ENCODE assay signal across 8 mouse cellular contexts in genomic region chrX:167382047-167382853, GRCm38 (mm10). TPM values are rescaled to one million over a fixed set of nuclear protein-coding genes. Genes with fewer than 3 reads are reported as not detected.
DNase-seq lines count a peak whose midpoint lies in the region; ATAC-seq and TF ChIP-seq lines count a peak whose summit lies in the region.

Gene Prps2, minus strand, starts transcription at chrX:167382749.

- TF ChIP-seq EP300 in liver, postnatal 0 days (IDR thresholded peaks at IDR 0.05; ENCODE audit: low read depth) = no peak

- DNase-seq in CD8-positive naive resting alpha-beta T cell, adult 2 months (ENCODE audit: low read depth in 2 of 2, low spot score in 2 of 2) = peak; percentile 16 to 30
- DNase-seq in brain, embryonic 18.5 days (ENCODE audit: low read depth, low spot score) = peak; percentile 14
- peak; percentile 40 to 72 for DNase-seq in kidney, postnatal 36 days
- DNase-seq in liver, postnatal 0 days = peak; percentile 55
- DNase-seq in telencephalon, adult 2 months (ENCODE audit: low read depth, low spot score) = peak; percentile 43

- H3K9me3 ChIP-seq in forebrain, embryonic 12.5 days = no peaks in the 10 kb centered on the region
- no peaks in the 10 kb centered on the region for H3K9me3 ChIP-seq in heart, embryonic 16.5 days (replicated peaks; ENCODE audit: control insufficient read depth, low read length)
- no peaks in the 10 kb centered on the region for H3K9me3 ChIP-seq in liver, postnatal 0 days (ENCODE audit: low read length)
- no peaks in the 10 kb centered on the region for H3K9me3 ChIP-seq in neural tube, embryonic 13.5 days

- 20% methylated on average over 45 of the region's 47 CpGs for WGBS in forebrain, embryonic 12.5 days
- WGBS in heart, embryonic 16.5 days = 16% methylated on average over 44 of the region's 47 CpGs
- 13% methylated on average over 39 of the region's 47 CpGs for WGBS in liver, postnatal 0 days (ENCODE audit: insufficient replicate concordance)
- WGBS in neural tube, embryonic 13.5 days = 22% methylated on average over 40 of the region's 47 CpGs

- H3K9ac ChIP-seq in forebrain, embryonic 12.5 days = peak within 1 kb of the TSS; percentile 58
- peak within 1 kb of the TSS; percentile 80 for H3K9ac ChIP-seq in heart, embryonic 16.5 days (ENCODE audit: low read length)
- peak within 1 kb of the TSS; percentile 50 for H3K9ac ChIP-seq in liver, postnatal 0 days (replicated peaks)
- peak within 1 kb of the TSS; percentile 66 for H3K9ac ChIP-seq in neural tube, embryonic 13.5 days

- peak within 1 kb of the TSS; percentile 53 for H3K4me3 ChIP-seq in forebrain, embryonic 12.5 days (replicated peaks)
- peak within 1 kb of the TSS; percentile 73 for H3K4me3 ChIP-seq in heart, embryonic 16.5 days (ENCODE audit: low read length)
- peak within 1 kb of the TSS; percentile 57 for H3K4me3 ChIP-seq in liver, postnatal 0 days (ENCODE audit: low read depth, low read length)
- peak within 1 kb of the TSS; percentile 55 for H3K4me3 ChIP-seq in neural tube, embryonic 13.5 days

- peaks cover 55% of the 10 kb centered on the region for H3K27me3 ChIP-seq in forebrain, embryonic 12.5 days
- H3K27me3 ChIP-seq in heart, embryonic 16.5 days (ENCODE audit: control insufficient read depth, insufficient read depth, low read length) = no peaks in the 10 kb centered on the region
- H3K27me3 ChIP-seq in liver, postnatal 0 days (ENCODE audit: insufficient read depth, low read length) = no peaks in the 10 kb centered on the region
- peaks cover 57% of the 10 kb centered on the region for H3K27me3 ChIP-seq in neural tube, embryonic 13.5 days

- no peak for TF ChIP-seq CTCF in liver, postnatal 0 days (IDR thresholded peaks at IDR 0.05; ENCODE audit: low read depth)

- peak; percentile 94 for ATAC-seq in forebrain, embryonic 12.5 days (ENCODE audit: low FRiP score)
- peak; percentile 91 for ATAC-seq in heart, embryonic 16.5 days (replicated peaks; ENCODE audit: extremely low read depth, insufficient read depth, low FRiP score)
- peak; percentile 85 for ATAC-seq in liver, postnatal 0 days
- peak; percentile 95 for ATAC-seq in neural tube, embryonic 13.5 days (ENCODE audit: low read depth)

- H3K4me1 ChIP-seq in forebrain, embryonic 12.5 days = peaks cover 8% of the 10 kb centered on the region; the same call in 1 of the 2 replicates
- H3K4me1 ChIP-seq in heart, embryonic 16.5 days (ENCODE audit: control insufficient read depth, insufficient read depth, low read length) = no peaks in the 10 kb centered on the region
- no peaks in the 10 kb centered on the region for H3K4me1 ChIP-seq in liver, postnatal 0 days (ENCODE audit: insufficient read depth)
- peaks cover 3% of the 10 kb centered on the region; the same call in 1 of the 2 replicates for H3K4me1 ChIP-seq in neural tube, embryonic 13.5 days (replicated peaks)

- no peaks in the 10 kb centered on the region for H3K36me3 ChIP-seq in forebrain, embryonic 12.5 days (replicated peaks)
- H3K36me3 ChIP-seq in heart, embryonic 16.5 days (ENCODE audit: control insufficient read depth, insufficient read depth) = no peaks in the 10 kb centered on the region
- no peaks in the 10 kb centered on the region for H3K36me3 ChIP-seq in liver, postnatal 0 days (replicated peaks; ENCODE audit: insufficient read depth, low read length)
- H3K36me3 ChIP-seq in neural tube, embryonic 13.5 days = no peaks in the 10 kb centered on the region

- H3K4me2 ChIP-seq in forebrain, embryonic 12.5 days = peak within 1 kb of the TSS; percentile 65
- H3K4me2 ChIP-seq in heart, embryonic 16.5 days (ENCODE audit: low read depth, low read length) = peak within 1 kb of the TSS; percentile 76
- peak within 1 kb of the TSS; percentile 81 for H3K4me2 ChIP-seq in liver, postnatal 0 days (ENCODE audit: low read depth, low read length)
- H3K4me2 ChIP-seq in neural tube, embryonic 13.5 days = peak within 1 kb of the TSS; percentile 76

- no peak within 1 kb of the TSS for H3K27ac ChIP-seq in forebrain, embryonic 12.5 days
- peak within 1 kb of the TSS; percentile 85 for H3K27ac ChIP-seq in heart, embryonic 16.5 days (ENCODE audit: low read length)
- no peak within 1 kb of the TSS for H3K27ac ChIP-seq in liver, postnatal 0 days (ENCODE audit: low read depth)
- no peak within 1 kb of the TSS for H3K27ac ChIP-seq in neural tube, embryonic 13.5 days (replicated peaks)

RNA-seq across cellular contexts. Expression of gene Prps2, which starts in this region (rescaled TPM):
- 17.4 and 18.2 TPM in 2 replicates for polyA plus RNA-seq in forebrain, embryonic 12.5 days (2016; fragmentation: Nextera tagmentation; extraction: Ambion mirVana)
- 42.8 and 53.0 TPM in 2 replicates for polyA plus RNA-seq in heart, embryonic 16.5 days (2015; fragmentation: Nextera tagmentation; extraction: Ambion mirVana)
- 3.9 and 4.0 TPM in 2 replicates for polyA plus RNA-seq in liver, postnatal 0 days (2015; fragmentation: Nextera tagmentation; extraction: Ambion mirVana)
- 9.0 and 9.6 TPM in 2 replicates for polyA plus RNA-seq in neural tube, embryonic 13.5 days (2015; fragmentation: Nextera tagmentation; extraction: Ambion mirVana)
